Mouse (Mus musculus) ES-CJ7 (cell line): Measurements from ENCODE around the gene Klk1b26.
"Not testable (repeated sequence)": the region's sequence is repeated elsewhere in the genome, so short reads cannot be mapped to it uniquely, and the experiment has no call there.

ENCODE experiments used
- DNase-seq: peaks from one replicate; pipeline ENCODE4 v3.0.0; 2011; ENCODE audit warnings: low read depth, low spot score

Klk1b26 gene

DNA sequence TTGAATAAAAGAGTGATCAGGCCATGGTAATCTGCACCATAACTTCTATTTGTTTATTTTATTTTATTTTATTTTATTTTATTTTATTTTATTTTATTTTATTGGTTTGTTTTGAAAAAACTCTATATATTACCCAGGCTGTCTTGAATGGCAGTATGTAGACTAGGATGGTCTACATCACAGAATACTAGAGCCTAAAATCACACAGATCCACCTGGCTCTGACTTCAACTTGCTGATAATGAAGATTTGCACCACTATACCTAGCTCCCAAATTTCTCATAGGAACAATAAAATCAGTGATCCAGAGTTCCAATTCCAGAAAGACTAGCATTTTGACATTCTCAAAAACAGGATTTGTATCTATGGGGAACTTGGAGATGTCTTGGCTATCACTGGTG is at the start of gene Klk1b26:
TSS of gene Klk1b26 (plus strand) at position 301 of the 400 bp plus-strand sequence.
- DNase-seq, result not testable (repeated sequence)

- no peak for DNase-seq
Observed at GRCm38 (mm10) chr7:43966451-43966850, 45.5 kb upstream of the Klk1b26 start, which contains the start of gene Klk1b1. TSS of gene Klk1b1 (plus strand) at chr7:43966751.

- DNase-seq, result no peak
Observed at GRCm38 (mm10) chr7:43967058-43967457, 44.9 kb upstream of the Klk1b26 start.

DNA sequence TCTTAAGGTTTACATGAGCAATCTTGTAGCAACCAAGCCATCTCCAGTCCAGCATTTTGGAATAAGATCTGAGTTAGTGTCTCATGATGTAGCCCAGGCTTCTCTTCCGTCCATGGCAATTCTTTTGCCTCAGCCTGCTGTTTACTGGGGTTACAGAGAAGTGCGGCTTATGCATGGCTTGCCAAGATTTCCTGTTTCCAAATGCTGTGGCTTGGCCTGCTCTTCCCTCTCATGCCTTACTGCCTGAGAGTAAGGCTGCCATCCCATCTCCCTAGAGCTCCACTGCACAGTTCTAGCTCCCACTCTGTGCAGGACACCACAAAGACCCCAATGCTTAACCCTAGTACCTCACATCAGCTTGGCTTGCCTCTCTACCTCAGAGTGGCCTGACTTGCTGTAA is 44.4 kb upstream of the Klk1b26 start:
- DNase-seq, result no peak

DNA sequence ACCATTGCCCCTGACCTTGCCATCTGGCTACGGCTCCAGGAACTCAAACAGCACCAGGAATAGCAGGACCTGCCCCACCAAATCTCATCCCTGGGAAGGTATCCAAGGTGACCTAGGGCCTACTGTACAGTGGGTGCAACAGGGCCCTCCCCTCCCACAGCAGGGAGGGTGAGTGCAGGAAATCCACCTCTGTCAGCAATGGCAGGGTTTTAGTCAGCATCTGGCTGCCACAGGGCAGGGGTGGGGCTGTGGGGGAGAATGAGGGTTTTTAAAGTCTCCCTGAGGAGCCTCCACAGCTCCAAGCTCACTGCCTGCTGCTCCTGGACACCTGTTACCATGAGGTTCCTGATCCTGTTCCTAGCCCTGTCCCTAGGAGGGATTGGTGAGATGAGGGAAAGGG is 36.2 kb upstream of the Klk1b26 start, which contains the start of gene Klk1b9:
TSS of gene Klk1b9 (plus strand) at position 301 of the 400 bp plus-strand sequence.
- DNase-seq, result not testable (repeated sequence)

GRCm38 (mm10) chr7:43985657-43986056 is 26.3 kb upstream of the Klk1b26 start:
- DNase-seq, result no peak

- DNase-seq, result not testable (repeated sequence)
Observed at GRCm38 (mm10) chr7:43994821-43995220, 17.1 kb upstream of the Klk1b26 start.

DNA sequence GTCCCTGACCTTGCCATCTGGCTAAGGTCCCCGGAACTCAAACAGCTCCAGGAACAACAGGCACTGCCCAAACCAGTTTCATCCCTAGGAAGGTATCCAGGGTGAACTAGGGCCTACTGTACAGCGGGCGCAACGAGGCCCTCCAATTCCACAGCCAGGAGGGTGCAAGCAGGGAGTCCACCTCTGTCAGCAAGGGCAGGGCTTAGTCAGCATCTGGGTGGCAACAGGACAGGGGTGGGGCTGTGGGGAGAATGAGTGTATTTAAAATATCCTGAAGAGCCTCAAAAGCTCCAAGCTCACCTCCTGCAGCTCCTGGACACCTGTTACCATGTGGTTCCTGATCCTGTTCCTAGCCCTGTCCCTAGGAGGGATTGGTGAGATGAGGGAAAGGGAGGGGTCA is 16.4 kb upstream of the Klk1b26 start, which contains the start of gene Klk1b11:
TSS of gene Klk1b11 (plus strand) at position 301 of the 400 bp plus-strand sequence.
- not testable (repeated sequence) for DNase-seq

GRCm38 (mm10) chr7:44004847-44005246 is 7.1 kb upstream of the Klk1b26 start:
- no peak for DNase-seq

GRCm38 (mm10) chr7:44014666-44015065 is 2.7 kb downstream of the Klk1b26 start:
- DNase-seq, result not testable (repeated sequence)

DNA sequence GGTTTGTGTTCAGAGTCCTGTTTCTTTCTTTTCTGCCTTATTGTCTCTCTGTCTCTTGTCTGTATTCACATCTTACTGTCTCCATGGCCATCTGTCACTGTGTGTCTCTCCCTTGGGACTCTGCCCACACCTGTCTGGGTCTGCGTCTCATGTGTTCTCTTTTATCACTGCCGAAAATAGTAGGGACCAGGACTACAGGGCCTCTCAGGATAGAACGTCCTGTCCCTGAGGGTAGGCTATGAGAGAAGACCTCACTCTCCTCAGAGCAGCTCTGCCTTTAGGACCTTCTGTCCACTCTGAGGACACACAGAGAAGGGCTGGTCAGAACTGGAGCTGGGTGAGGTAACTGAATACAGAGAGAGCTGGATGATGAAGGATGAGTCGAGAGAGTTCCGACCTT is 3.1 kb downstream of the Klk1b26 start:
- DNase-seq, result no peak

DNA sequence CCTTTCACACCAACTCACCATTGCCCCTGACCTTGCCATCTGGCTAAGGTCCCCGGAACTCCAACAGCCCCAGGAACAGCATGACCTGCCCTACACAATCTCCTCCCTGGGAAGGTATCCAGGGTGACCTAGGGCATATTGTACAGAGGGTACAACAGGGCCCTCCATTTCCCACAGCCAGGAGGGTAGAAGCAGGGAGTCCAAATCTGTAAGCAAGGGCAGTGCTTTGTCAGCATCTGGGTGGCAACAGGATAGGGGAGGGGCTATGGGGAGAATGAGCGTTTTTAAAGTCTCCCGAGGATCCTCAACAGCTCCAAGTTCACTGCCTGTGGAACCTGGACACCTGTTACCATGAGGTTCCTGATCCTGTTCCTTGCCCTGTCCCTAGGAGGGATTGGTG is 40.0 kb downstream of the Klk1b26 start, which contains the start of gene Klk1b27:
TSS of gene Klk1b27 (plus strand) at position 301 of the 400 bp plus-strand sequence.
- not testable (repeated sequence) for DNase-seq
